Mouse (Mus musculus): Measurements from ENCODE around the gene Dek.

The Dek gene

GRCm38 (mm10) chr13:47056126-47056525 is 49.9 kb downstream of the Dek start:
- DNase-seq (ENCODE audit: low read depth, low spot score) = no peak

DNA sequence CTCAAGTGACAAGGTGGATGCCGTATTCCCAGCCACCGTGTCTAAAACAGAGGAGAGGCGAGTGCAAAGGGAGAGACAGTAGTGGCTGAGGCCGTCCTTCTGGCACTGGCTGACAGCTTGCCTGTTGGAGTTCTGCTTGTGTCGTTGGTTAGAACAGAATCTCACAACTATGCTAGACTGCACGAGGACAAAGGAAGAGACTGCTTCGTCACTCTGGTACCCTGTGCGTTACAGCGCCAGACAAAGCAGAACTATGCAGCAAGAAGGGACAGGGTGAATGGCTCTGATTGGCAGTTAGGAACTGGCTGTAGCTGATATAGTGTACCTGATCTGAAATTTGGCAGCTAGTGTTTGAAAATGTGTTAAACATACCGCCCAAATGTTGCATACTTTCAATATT is 52.0 kb downstream of the Dek start:
- DNase-seq (ENCODE audit: low read depth, low spot score) = no peak

- DNase-seq (ENCODE audit: low read depth, low spot score) = no peak
These were observed 56.0 kb downstream of the Dek start for GRCm38 (mm10) chr13:47050009-47050408.

DNA sequence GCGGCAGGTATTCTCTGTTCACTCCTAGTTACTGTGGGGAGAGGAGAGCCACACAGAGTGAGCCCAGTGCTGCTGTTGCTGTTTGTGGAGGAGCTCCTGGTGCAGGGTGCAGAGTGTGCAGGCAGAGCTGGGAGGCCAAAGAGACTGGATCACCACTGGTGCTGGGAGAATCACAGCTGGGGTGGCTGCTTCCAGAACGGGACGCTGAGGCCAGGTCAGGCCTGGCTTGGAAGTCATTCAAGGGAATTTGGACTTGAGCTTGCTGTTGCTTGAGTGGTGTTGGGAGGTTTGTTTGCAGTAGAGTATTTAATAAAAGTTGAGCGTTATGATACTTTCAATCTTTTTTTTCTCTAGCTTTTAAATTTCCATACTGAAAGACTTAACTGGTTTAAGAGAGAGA is 58.0 kb downstream of the Dek start:
- no peak for DNase-seq (ENCODE audit: low read depth, low spot score)

GRCm38 (mm10) chr13:47044617-47044947 is 61.4 kb downstream of the Dek start, which contains the start of gene Tpmt:
TSS of gene Tpmt (minus strand) at chr13:47044737.
- DNase-seq (ENCODE audit: low read depth, low spot score) = no peak

GRCm38 (mm10) chr13:47043833-47044616 is 62.0 kb downstream of the Dek start:
- no peak for DNase-seq (ENCODE audit: low read depth, low spot score)

- peak; percentile 89 for DNase-seq (ENCODE audit: low read depth, low spot score)
These were observed 62.8 kb downstream of the Dek start, which contains the start of gene Kdm1b for GRCm38 (mm10) chr13:47043030-47043680. TSS of gene Kdm1b (plus strand) at chr13:47043499.

DNA sequence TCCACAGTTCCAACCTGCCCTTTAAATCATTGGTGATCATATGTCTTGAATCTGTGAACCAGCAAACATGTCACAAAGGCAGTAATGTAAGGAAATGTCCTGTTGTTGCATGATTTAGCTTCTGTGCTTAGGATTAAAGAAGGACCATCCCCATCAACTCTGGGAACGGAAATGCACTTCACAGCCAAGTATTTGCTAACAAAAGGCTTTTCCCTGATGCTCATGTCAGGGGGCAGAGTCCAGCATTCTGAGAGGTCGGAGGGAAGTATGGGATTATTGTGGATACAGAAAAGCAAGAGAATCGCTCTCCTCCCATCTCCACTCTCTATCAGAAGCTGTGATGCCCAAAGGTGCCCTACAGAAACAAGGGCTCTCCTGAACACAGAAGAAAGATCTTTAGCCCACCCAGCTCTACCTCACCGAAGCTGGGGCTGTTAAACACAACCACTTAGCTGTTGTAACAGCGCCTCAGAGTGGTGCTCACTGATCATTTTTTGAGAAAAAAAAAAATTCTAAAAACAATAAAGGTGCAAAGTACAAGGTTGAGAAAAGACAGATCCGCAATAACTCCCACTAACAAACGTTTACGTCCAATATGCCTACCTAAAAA is 63.9 kb downstream of the Dek start:
- DNase-seq (ENCODE audit: low read depth, low spot score) = no peak

DNA sequence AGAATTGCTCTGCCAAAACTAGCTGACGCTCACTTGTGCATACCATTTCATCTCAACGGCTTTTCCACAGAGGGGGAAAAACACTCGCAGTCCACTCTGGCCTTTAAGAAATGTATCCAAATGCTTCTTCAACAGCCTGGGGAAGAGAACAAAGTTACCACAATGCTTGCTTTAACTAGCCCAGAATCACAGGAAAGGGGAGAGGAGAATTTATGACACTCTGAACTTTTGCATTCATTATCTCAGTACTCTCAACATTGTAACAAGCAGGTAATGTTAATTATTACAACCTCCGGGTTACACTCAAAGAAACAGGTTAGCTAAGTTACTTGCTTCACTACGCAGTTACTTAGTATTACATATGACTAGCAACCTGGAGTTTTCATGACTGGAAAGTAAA is 65.9 kb downstream of the Dek start:
- no peak for DNase-seq (ENCODE audit: low read depth, low spot score)

DNA sequence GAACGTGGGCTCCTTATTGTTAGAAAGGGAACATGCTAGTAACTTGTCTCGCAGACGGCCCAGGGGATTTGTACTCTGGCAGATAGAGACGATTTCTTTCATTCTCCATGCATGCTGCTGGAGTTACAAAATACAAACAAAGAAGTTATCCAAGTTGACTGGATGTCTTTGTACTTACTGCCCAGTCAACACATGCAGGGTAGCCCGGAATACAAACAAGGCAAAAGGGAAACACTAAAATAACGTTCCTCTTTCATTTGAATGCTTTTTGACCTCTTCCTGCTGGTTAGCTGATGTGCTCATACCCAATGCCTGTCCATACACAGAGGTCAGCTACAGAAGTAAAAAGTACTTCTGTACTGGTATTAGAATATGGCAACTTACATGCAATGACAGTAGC is 68.1 kb downstream of the Dek start:
- DNase-seq (ENCODE audit: low read depth, low spot score) = no peak

All from brain, embryonic 18.5 days (tissue).